Mouse (Mus musculus) stomach, embryonic 15.5 days (tissue): ENCODE measurements around the gene Fbxl13. TPM values are rescaled to one million over a fixed set of nuclear protein-coding genes. Genes with fewer than 3 reads are reported as not detected.
"Not testable (repeated sequence)": the region's sequence is repeated elsewhere in the genome, so short reads cannot be mapped to it uniquely, and the experiment has no call there.

Experiments
- ATAC-seq: fragments of 200-750 bp; cut with Nextera tagmentation; 2 replicates; pipeline ENCODE4 v1.8.0; 2017; ENCODE audit warnings: low read depth, moderate number of reproducible peaks, moderate TSS enrichment; ENCODE audit not compliant: insufficient read depth, low FRiP score
- H3K27ac ChIP-seq: fragments of 300-500 bp; sonication (generic); 2 replicates; pipeline ENCODE4 v1.5.1; 2015; ENCODE audit warnings: mild to moderate bottlenecking, inconsistent platforms
- H3K27me3 ChIP-seq: fragments of 300-500 bp; sonication (generic); replicated peaks from 2 replicates; pipeline ENCODE4 v1.6.1; 2015; ENCODE audit warnings: inconsistent platforms
- H3K36me3 ChIP-seq: fragments of 300-500 bp; sonication (generic); 2 replicates; pipeline ENCODE4 v1.6.1; 2015; ENCODE audit warnings: inconsistent platforms
- H3K4me1 ChIP-seq: fragments of 300-500 bp; sonication (generic); 2 replicates; pipeline ENCODE4 v1.6.1; 2015; ENCODE audit warnings: inconsistent platforms
- H3K4me2 ChIP-seq: fragments of 300-500 bp; sonication (generic); 2 replicates; pipeline ENCODE4 v1.6.1; 2015; ENCODE audit warnings: mild to moderate bottlenecking, inconsistent platforms
- H3K4me3 ChIP-seq: fragments of 300-500 bp; sonication (generic); replicated peaks from 2 replicates; pipeline ENCODE4 v1.5.1; 2015; ENCODE audit warnings: inconsistent platforms
- H3K9ac ChIP-seq: fragments of 300-500 bp; sonication (generic); 2 replicates; pipeline ENCODE4 v1.6.1; 2015; ENCODE audit warnings: inconsistent platforms
- H3K9me3 ChIP-seq: fragments of 300-500 bp; sonication (generic); 2 replicates; pipeline ENCODE4 v1.6.1; 2016; ENCODE audit warnings: inconsistent platforms
- WGBS: fragments of 180-500 bp; shearing (Covaris S2); methylation state at CpG from one replicate; pipeline ENCODE4 v1.1.7; 2015; 5-methylcytosine and 5-hydroxymethylcytosine counted together
- polyA plus RNA-seq: library from polyadenylated mRNA; unstranded; fragments of >200 nt; fragmentation: Nextera tagmentation; extraction: Ambion mirVana; gene quantifications from 2 replicates; pipeline ENCODE4 v1.2.1, GENCODE M21; 2015

Gene Fbxl13
- polyA plus RNA-seq, 1 experiment from 2014 or later = 0.36 TPM

GRCm38 (mm10) chr5:21651885-21652612 lies 6.6 kb upstream of the Fbxl13 start:
- ATAC-seq = no peak
- Histone ChIP-seq H3K27me3 (no peaks in the 10 kb centered on the region), H3K4me1 (no peaks in the 10 kb centered on the region), H3K4me3 (no peak overlapping the region), H3K9me3 (no peaks in the 10 kb centered on the region), H3K4me2 (no peak overlapping the region), H3K36me3 (peaks cover 39% of the 10 kb centered on the region), H3K9ac (no peak overlapping the region), H3K27ac (no peak overlapping the region)
- WGBS = 83% methylated on average over 7 of the region's 7 CpGs

GRCm38 (mm10) chr5:21650736-21651135 lies 5.3 kb upstream of the Fbxl13 start:
- no peaks in the 10 kb centered on the region for H3K9me3 ChIP-seq
- H3K4me1 ChIP-seq = no peaks in the 10 kb centered on the region
- H3K36me3 ChIP-seq = peaks cover 36% of the 10 kb centered on the region
- H3K9ac ChIP-seq = no peak overlapping the region
- H3K4me3 ChIP-seq = no peak overlapping the region
- no peak overlapping the region for H3K4me2 ChIP-seq
- ATAC-seq = no peak
- H3K27ac ChIP-seq = no peak overlapping the region
- no peaks in the 10 kb centered on the region for H3K27me3 ChIP-seq
- WGBS = 71% methylated on average over 2 of the region's 2 CpGs

GRCm38 (mm10) chr5:21646133-21646491 lies 678 bp upstream of the Fbxl13 start:
- Histone ChIP-seq H3K4me3 (peak overlapping the region; percentile 84), H3K4me2 (peak overlapping the region; percentile 72), H3K4me1 (0 out of 2 replicates have a peak, but pooled peaks cover 3% of the 10 kb centered on the region), H3K27ac (peak overlapping the region; percentile 92), H3K27me3 (no peaks in the 10 kb centered on the region), H3K9ac (peak overlapping the region; percentile 77), H3K9me3 (no peaks in the 10 kb centered on the region), H3K36me3 (peaks cover 18% of the 10 kb centered on the region)
- ATAC-seq = no peak
- WGBS = under 1% methylated on average over 25 of the region's 25 CpGs

- peak overlapping the region; percentile 72 for H3K4me2 ChIP-seq
- 0 out of 2 replicates have a peak, but pooled peaks cover 3% of the 10 kb centered on the region for H3K4me1 ChIP-seq
- no peak overlapping the region for H3K9ac ChIP-seq
- no peaks in the 10 kb centered on the region for H3K9me3 ChIP-seq
- H3K36me3 ChIP-seq = peaks cover 8% of the 10 kb centered on the region; the same call in 1 of the 2 replicates
- H3K4me3 ChIP-seq = peak overlapping the region; percentile 84
- no peak for ATAC-seq
- no peak overlapping the region for H3K27ac ChIP-seq
- H3K27me3 ChIP-seq = no peaks in the 10 kb centered on the region
- 11% methylated on average over 14 of the region's 14 CpGs for WGBS
Measured at GRCm38 (mm10) chr5:21644891-21645438, 469 bp downstream of the Fbxl13 start.

- Histone ChIP-seq H3K27me3 (no peaks in the 10 kb centered on the region), H3K4me2 (no peak overlapping the region), H3K36me3 (peaks cover 1% of the 10 kb centered on the region; the same call in 1 of the 2 replicates), H3K4me3 (no peak overlapping the region), H3K9me3 (no peaks in the 10 kb centered on the region), H3K9ac (no peak overlapping the region), H3K27ac (no peak overlapping the region), H3K4me1 (0 out of 2 replicates have a peak, but pooled peaks cover 3% of the 10 kb centered on the region)
- WGBS = 23% methylated on average over 1 of the region's 1 CpGs
- no peak for ATAC-seq
Measured at GRCm38 (mm10) chr5:21643606-21644005, 1.8 kb downstream of the Fbxl13 start.

GRCm38 (mm10) chr5:21640961-21641360 lies 4.5 kb downstream of the Fbxl13 start:
- 4% methylated on average over 1 of the region's 1 CpGs for WGBS
- ATAC-seq = no peak

GRCm38 (mm10) chr5:21625916-21626315 lies 19.5 kb downstream of the Fbxl13 start:
- no peak for ATAC-seq
- Histone ChIP-seq H3K36me3 (no peaks in the 10 kb centered on the region), H3K4me3 (no peak overlapping the region), H3K27me3 (no peaks in the 10 kb centered on the region), H3K27ac (no peak overlapping the region), H3K9ac (no peak overlapping the region), H3K9me3 (no peaks in the 10 kb centered on the region), H3K4me2 (no peak overlapping the region), H3K4me1 (no peaks in the 10 kb centered on the region)

More at GRCm38 (mm10) chr5:21640961-21641360, 4.5 kb downstream of the Fbxl13 start:
- Histone ChIP-seq H3K4me3 (no peak overlapping the region), H3K4me2 (no peak overlapping the region), H3K9me3 (no peaks in the 10 kb centered on the region), H3K27me3 (no peaks in the 10 kb centered on the region), H3K4me1 (0 out of 2 replicates have a peak, but pooled peaks cover 3% of the 10 kb centered on the region), H3K27ac (no peak overlapping the region), H3K9ac (no peak overlapping the region), H3K36me3 (no peaks in the 10 kb centered on the region)

GRCm38 (mm10) chr5:21616450-21617009 lies 28.9 kb downstream of the Fbxl13 start:
- ATAC-seq = no peak
- WGBS = 67% methylated on average over 3 of the region's 3 CpGs
- H3K9ac ChIP-seq = no peak overlapping the region
- no peak overlapping the region for H3K4me2 ChIP-seq
- H3K4me1 ChIP-seq = no peaks in the 10 kb centered on the region
- no peaks in the 10 kb centered on the region for H3K27me3 ChIP-seq
- no peaks in the 10 kb centered on the region for H3K9me3 ChIP-seq
- no peak overlapping the region for H3K4me3 ChIP-seq
- no peaks in the 10 kb centered on the region for H3K36me3 ChIP-seq
- H3K27ac ChIP-seq = no peak overlapping the region

- H3K4me2 ChIP-seq, H3K27me3 ChIP-seq, ATAC-seq, H3K36me3 ChIP-seq, H3K27ac ChIP-seq, H3K4me3 ChIP-seq, H3K9me3 ChIP-seq, H3K4me1 ChIP-seq, H3K9ac ChIP-seq: not testable (repeated sequence)
- 96% methylated on average over 11 of the region's 11 CpGs for WGBS
Measured at GRCm38 (mm10) chr5:21614299-21614698, 31.1 kb downstream of the Fbxl13 start.

GRCm38 (mm10) chr5:21610996-21611395 lies 34.4 kb downstream of the Fbxl13 start:
- H3K27ac ChIP-seq = no peak overlapping the region
- H3K4me2 ChIP-seq = no peak overlapping the region
- H3K4me3 ChIP-seq = no peak overlapping the region
- no peaks in the 10 kb centered on the region for H3K9me3 ChIP-seq
- 57% methylated on average over 3 of the region's 3 CpGs for WGBS
- no peaks in the 10 kb centered on the region for H3K27me3 ChIP-seq
- H3K9ac ChIP-seq = no peak overlapping the region
- ATAC-seq = no peak
- H3K4me1 ChIP-seq = no peaks in the 10 kb centered on the region
- H3K36me3 ChIP-seq = no peaks in the 10 kb centered on the region

- no peaks in the 10 kb centered on the region for H3K36me3 ChIP-seq
- no peak overlapping the region for H3K9ac ChIP-seq
- no peak for ATAC-seq
- H3K4me3 ChIP-seq = no peak overlapping the region
- H3K4me1 ChIP-seq = no peaks in the 10 kb centered on the region
- no peaks in the 10 kb centered on the region for H3K9me3 ChIP-seq
- H3K27me3 ChIP-seq = no peaks in the 10 kb centered on the region
- no peak overlapping the region for H3K27ac ChIP-seq
- H3K4me2 ChIP-seq = no peak overlapping the region
- WGBS = 67% methylated on average over 12 of the region's 12 CpGs
Measured at GRCm38 (mm10) chr5:21608311-21609304, 36.8 kb downstream of the Fbxl13 start.
